Mouse (Mus musculus): ENCODE measurements around the gene Pmpca. TPM values are rescaled to one million over a fixed set of nuclear protein-coding genes. Genes with fewer than 3 reads are reported as not detected.

Gene Pmpca
- polyA plus RNA-seq, 1 experiment: 34.2 TPM

GRCm38 (mm10) chr2:26403306-26403705 lies 14.2 kb downstream of the Pmpca start:
- 92% methylated on average over 8 of the region's 8 CpGs for WGBS
- Histone ChIP-seq H3K4me3 (replicated peaks; ENCODE audit: control insufficient read depth, low read depth, low read length) (no peak overlapping the region), H3K27ac (ENCODE audit: control insufficient read depth, insufficient read depth, low read depth, low read length, poor library complexity) (no peak overlapping the region), H3K4me1 (ENCODE audit: control insufficient read depth, insufficient read depth, low read length) (peaks cover 3% of the 10 kb centered on the region)
- no peak for TF ChIP-seq POLR2A (IDR thresholded peaks at IDR 0.05; ENCODE audit: borderline replicate concordance, control insufficient read depth, low read depth, low read length)

GRCm38 (mm10) chr2:26408515-26409356 lies 19.6 kb downstream of the Pmpca start, which contains the start of gene Inpp5e:
Gene Inpp5e, minus strand, starts transcription at chr2:26409203.
- WGBS: 1% methylated on average over 57 of the region's 57 CpGs
- H3K4me3 ChIP-seq (replicated peaks; ENCODE audit: control insufficient read depth, low read depth, low read length): peak within 1 kb of the TSS; percentile 71
- H3K27ac ChIP-seq (ENCODE audit: control insufficient read depth, insufficient read depth, low read depth, low read length, poor library complexity): peak within 1 kb of the TSS; percentile 62
- TF ChIP-seq CTCF (IDR thresholded peaks at IDR 0.05; ENCODE audit: control insufficient read depth, insufficient read depth, low read length) (peak; percentile 94), POLR2A (IDR thresholded peaks at IDR 0.05; ENCODE audit: borderline replicate concordance, control insufficient read depth, low read depth, low read length) (peak; percentile 68; the same call in 1 of the 2 replicates)
- peaks cover 4% of the 10 kb centered on the region for H3K4me1 ChIP-seq (ENCODE audit: control insufficient read depth, insufficient read depth, low read length)

- no peak overlapping the region for H3K4me3 ChIP-seq (replicated peaks; ENCODE audit: control insufficient read depth, low read depth, low read length)
- 54% methylated on average over 3 of the region's 3 CpGs for WGBS
- TF ChIP-seq POLR2A (IDR thresholded peaks at IDR 0.05; ENCODE audit: borderline replicate concordance, control insufficient read depth, low read depth, low read length) (no peak), CTCF (IDR thresholded peaks at IDR 0.05; ENCODE audit: control insufficient read depth, insufficient read depth, low read length) (no peak)
- peak overlapping the region; percentile 15; the same call in 1 of the 2 replicates for H3K27ac ChIP-seq (ENCODE audit: control insufficient read depth, insufficient read depth, low read depth, low read length, poor library complexity)
- H3K4me1 ChIP-seq (ENCODE audit: control insufficient read depth, insufficient read depth, low read length): peaks cover 4% of the 10 kb centered on the region
These were observed 20.2 kb downstream of the Pmpca start for GRCm38 (mm10) chr2:26409362-26409761.

- H3K27ac ChIP-seq (ENCODE audit: control insufficient read depth, insufficient read depth, low read depth, low read length, poor library complexity): no peak overlapping the region
- 66% methylated on average over 5 of the region's 5 CpGs for WGBS
- TF ChIP-seq CTCF (IDR thresholded peaks at IDR 0.05; ENCODE audit: control insufficient read depth, insufficient read depth, low read length): no peak
- TF ChIP-seq POLR2A (IDR thresholded peaks at IDR 0.05; ENCODE audit: borderline replicate concordance, control insufficient read depth, low read depth, low read length): no peak
- no peak overlapping the region for H3K4me3 ChIP-seq (replicated peaks; ENCODE audit: control insufficient read depth, low read depth, low read length)
- H3K4me1 ChIP-seq (ENCODE audit: control insufficient read depth, insufficient read depth, low read length): peaks cover 4% of the 10 kb centered on the region
These were observed 21.0 kb downstream of the Pmpca start for GRCm38 (mm10) chr2:26410091-26410490.

- no peak for TF ChIP-seq POLR2A (IDR thresholded peaks at IDR 0.05; ENCODE audit: borderline replicate concordance, control insufficient read depth, low read depth, low read length)
- TF ChIP-seq CTCF (IDR thresholded peaks at IDR 0.05; ENCODE audit: control insufficient read depth, insufficient read depth, low read length): no peak
These were observed 21.8 kb downstream of the Pmpca start for GRCm38 (mm10) chr2:26410931-26411411.

GRCm38 (mm10) chr2:26417066-26417465 lies 27.9 kb downstream of the Pmpca start:
- H3K27ac ChIP-seq (ENCODE audit: control insufficient read depth, insufficient read depth, low read depth, low read length, poor library complexity): no peak overlapping the region
- TF ChIP-seq POLR2A (IDR thresholded peaks at IDR 0.05; ENCODE audit: borderline replicate concordance, control insufficient read depth, low read depth, low read length): no peak
- no peak for TF ChIP-seq CTCF (IDR thresholded peaks at IDR 0.05; ENCODE audit: control insufficient read depth, insufficient read depth, low read length)

More at GRCm38 (mm10) chr2:26410931-26411411, 21.8 kb downstream of the Pmpca start:
- WGBS: 66% methylated on average over 5 of the region's 5 CpGs
- Histone ChIP-seq H3K4me1 (ENCODE audit: control insufficient read depth, insufficient read depth, low read length) (peaks cover 4% of the 10 kb centered on the region), H3K4me3 (replicated peaks; ENCODE audit: control insufficient read depth, low read depth, low read length) (no peak overlapping the region), H3K27ac (ENCODE audit: control insufficient read depth, insufficient read depth, low read depth, low read length, poor library complexity) (no peak overlapping the region)

GRCm38 (mm10) chr2:26418120-26418519 lies 29.0 kb downstream of the Pmpca start:
- WGBS: 77% methylated on average over 1 of the region's 1 CpGs
- H3K27ac ChIP-seq (ENCODE audit: control insufficient read depth, insufficient read depth, low read depth, low read length, poor library complexity): no peak overlapping the region

More at GRCm38 (mm10) chr2:26417066-26417465, 27.9 kb downstream of the Pmpca start:
- Histone ChIP-seq H3K4me1 (ENCODE audit: control insufficient read depth, insufficient read depth, low read length) (no peaks in the 10 kb centered on the region), H3K4me3 (replicated peaks; ENCODE audit: control insufficient read depth, low read depth, low read length) (no peak overlapping the region)

GRCm38 (mm10) chr2:26421969-26422368 lies 32.8 kb downstream of the Pmpca start:
- WGBS: 88% methylated on average over 2 of the region's 2 CpGs
- no peak for TF ChIP-seq CTCF (IDR thresholded peaks at IDR 0.05; ENCODE audit: control insufficient read depth, insufficient read depth, low read length)
- TF ChIP-seq POLR2A (IDR thresholded peaks at IDR 0.05; ENCODE audit: borderline replicate concordance, control insufficient read depth, low read depth, low read length): no peak
- H3K4me1 ChIP-seq (ENCODE audit: control insufficient read depth, insufficient read depth, low read length): no peaks in the 10 kb centered on the region
- H3K27ac ChIP-seq (ENCODE audit: control insufficient read depth, insufficient read depth, low read depth, low read length, poor library complexity): no peak overlapping the region
- no peak overlapping the region for H3K4me3 ChIP-seq (replicated peaks; ENCODE audit: control insufficient read depth, low read depth, low read length)

More at GRCm38 (mm10) chr2:26418120-26418519, 29.0 kb downstream of the Pmpca start:
- no peak overlapping the region for H3K4me3 ChIP-seq (replicated peaks; ENCODE audit: control insufficient read depth, low read depth, low read length)
- H3K4me1 ChIP-seq (ENCODE audit: control insufficient read depth, insufficient read depth, low read length): no peaks in the 10 kb centered on the region
- TF ChIP-seq POLR2A (IDR thresholded peaks at IDR 0.05; ENCODE audit: borderline replicate concordance, control insufficient read depth, low read depth, low read length) (no peak), CTCF (IDR thresholded peaks at IDR 0.05; ENCODE audit: control insufficient read depth, insufficient read depth, low read length) (no peak)

Measured in bone marrow, adult 2 months (tissue).